Mouse (Mus musculus) pancreas, adult 10 weeks (tissue): ENCODE measurements around the gene Gnl3. TPM values are rescaled to one million over a fixed set of nuclear protein-coding genes. Genes with fewer than 3 reads are reported as not detected.

Experiments
- polyA plus RNA-seq: library from polyadenylated mRNA; stranded (reverse); fragments of 350-450 nt; fragmentation: Illumina TruSeq; extraction: RNeasy Lipid Tissue Mini Kit (QIAGEN cat#74804); gene quantifications from one replicate; pipeline ENCODE4 v1.2.3, GENCODE M21; 2015; ENCODE audit warnings: low read depth, low replicate concordance; ENCODE audit not compliant: insufficient read depth

Gnl3 gene
- 31.7 TPM for polyA plus RNA-seq

DNA sequence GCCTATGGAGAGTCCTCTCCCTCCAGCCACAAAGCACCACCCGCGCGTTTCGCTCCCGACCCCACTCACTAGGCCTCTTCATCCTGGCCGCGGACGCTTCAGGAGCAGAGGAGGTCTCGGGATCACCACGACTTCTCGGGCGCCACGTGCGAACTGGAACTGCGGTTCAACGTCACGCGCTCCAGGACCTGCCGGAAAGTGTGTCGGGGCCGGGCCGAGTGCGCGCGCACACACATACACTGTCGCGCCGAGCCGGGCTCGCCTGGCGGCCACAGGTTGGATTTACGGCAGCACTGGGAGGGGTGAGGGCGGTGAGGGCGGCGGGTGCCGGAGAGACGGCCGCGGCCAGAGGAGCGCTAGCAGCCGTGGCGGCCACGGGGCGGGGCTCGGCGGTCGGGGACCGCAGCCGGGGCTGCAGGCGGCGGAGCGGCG is at the start of gene Gnl3, which contains the start of gene Pbrm1:
Gene Gnl3, minus strand, starts transcription at position 293 of the 432 bp plus-strand sequence.
Gene Pbrm1, plus strand, starts transcription at position 279 of the 432 bp plus-strand sequence.

DNA sequence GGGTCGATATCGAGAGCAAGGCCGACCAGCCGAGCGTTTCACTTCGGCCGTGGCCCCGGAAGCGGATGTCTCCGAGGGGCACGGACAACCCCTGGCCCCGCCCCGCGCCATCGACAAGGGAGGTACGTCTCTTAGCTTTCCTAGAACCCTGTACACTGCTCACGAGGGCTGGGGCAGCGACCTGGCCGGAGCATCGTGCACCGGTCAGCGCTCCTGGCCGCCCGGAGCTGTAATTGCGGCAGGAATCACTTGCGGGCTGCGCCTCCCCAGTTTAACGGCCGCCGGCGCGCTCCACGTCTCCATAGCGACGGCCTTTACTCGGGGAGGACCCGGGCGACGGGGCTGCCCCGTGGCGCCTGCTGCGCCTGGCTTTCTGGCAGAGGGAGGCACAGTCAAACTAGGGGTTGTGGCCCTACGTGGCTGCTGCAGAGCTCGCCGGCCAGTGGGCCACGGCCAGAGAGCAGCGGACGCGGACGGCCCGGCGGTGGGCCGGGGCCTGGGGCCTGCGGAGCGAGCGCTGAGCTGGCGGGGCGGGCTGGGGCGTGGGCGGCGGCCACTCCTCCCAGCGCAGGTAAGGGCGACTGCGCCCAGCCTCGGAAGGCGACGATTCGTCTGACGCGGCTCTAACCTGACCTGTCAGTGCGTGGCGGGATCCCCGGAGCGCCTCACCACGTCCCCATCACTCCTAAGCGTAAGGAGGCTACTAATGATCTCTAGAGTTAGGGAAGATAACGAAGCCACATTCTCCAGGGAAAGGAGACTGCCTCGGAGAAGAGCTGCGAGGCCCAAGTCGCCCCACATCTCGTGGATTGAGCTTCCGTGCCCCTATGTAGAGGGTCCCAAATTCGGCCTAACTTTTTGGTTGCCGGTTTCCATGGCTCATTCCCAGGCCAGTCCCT is 17.4 kb downstream of the Gnl3 start, which contains the start of the genes Glt8d1 and Spcs1:
Gene Glt8d1, plus strand, starts transcription at position 94 of the 899 bp plus-strand sequence.
Gene Spcs1, minus strand, starts transcription at position 366 of the 899 bp plus-strand sequence.

Other genes with a start within 250 kb of the Gnl3 start
- 2.0 TPM for gene Tmem110, start 193.6 kb downstream of the Gnl3 start, polyA plus RNA-seq
- gene Mustn1, start 140.0 kb downstream of the Gnl3 start, polyA plus RNA-seq = 10.4 TPM
- gene Itih4, start 132.7 kb downstream of the Gnl3 start, polyA plus RNA-seq = 4.3 TPM
- 0.31 TPM for gene Itih3, start 95.4 kb downstream of the Gnl3 start, polyA plus RNA-seq
- not detected for gene Itih1, start 75.9 kb downstream of the Gnl3 start, polyA plus RNA-seq
- gene Nek4, start 67.8 kb downstream of the Gnl3 start, polyA plus RNA-seq = 2.4 TPM
- 30.6 TPM for gene Glt8d1, start 17.8 kb downstream of the Gnl3 start, polyA plus RNA-seq
- gene Spcs1, start 17.5 kb downstream of the Gnl3 start, polyA plus RNA-seq = 75.8 TPM
- gene Pbrm1, start within 50 bp of the Gnl3 start, polyA plus RNA-seq = 6.9 TPM
- gene Smim4, start 109.8 kb upstream of the Gnl3 start, polyA plus RNA-seq = 7.6 TPM
- gene Nt5dc2, start 111.9 kb upstream of the Gnl3 start, polyA plus RNA-seq = 7.7 TPM
- gene Stab1, start 149.5 kb upstream of the Gnl3 start, polyA plus RNA-seq = 51.5 TPM
- 1.8 TPM for gene Tnnc1, start 189.2 kb upstream of the Gnl3 start, polyA plus RNA-seq
- gene Nisch, start 197.8 kb upstream of the Gnl3 start, polyA plus RNA-seq = 88.9 TPM
- gene Sema3g, start 198.7 kb upstream of the Gnl3 start, polyA plus RNA-seq = 7.7 TPM
- gene Phf7, start 232.2 kb upstream of the Gnl3 start, polyA plus RNA-seq = 5.2 TPM
- gene Bap1, start 232.3 kb upstream of the Gnl3 start, polyA plus RNA-seq = 9.0 TPM